Mouse (Mus musculus): ENCODE measurements around the gene Gm3159. TPM values are rescaled to one million over a fixed set of nuclear protein-coding genes. Genes with fewer than 3 reads are reported as not detected.

Gm3159 gene
- total RNA-seq (2023): not detected

GRCm38 (mm10) chr14:4397226-4397625 is at the start of gene Gm3159:
Gm3159 (plus strand) TSS chr14:4397526.

GRCm38 (mm10) chr14:4414965-4415835 is 17.9 kb downstream of the Gm3159 start, which contains the start of gene Gm3164:
Gm3164 (plus strand) TSS chr14:4415448.

GRCm38 (mm10) chr14:4430692-4431091 is 33.4 kb downstream of the Gm3159 start, which contains the start of gene Gm3173:
Gm3173 (plus strand) TSS chr14:4430992.

Other genes with a start within 250 kb of the Gm3159 start
- gene Gm3127, start 232.5 kb upstream of the Gm3159 start, total RNA-seq (2023): not detected
- gene Gm2974, start 214.9 kb upstream of the Gm3159 start, total RNA-seq (2023): not detected
- not detected for gene Gm3138, start 147.9 kb upstream of the Gm3159 start, total RNA-seq (2023)
- not detected for gene Gm3149, start 80.2 kb upstream of the Gm3159 start, total RNA-seq (2023)
- 0.70 TPM for gene 2610042L04Rik, start 62.8 kb upstream of the Gm3159 start, total RNA-seq (2023)
- gene Gm3164, start 17.9 kb downstream of the Gm3159 start, total RNA-seq (2023): not detected
- not detected for gene Gm3173, start 33.5 kb downstream of the Gm3159 start, total RNA-seq (2023)
- gene Gm3182, start 84.2 kb downstream of the Gm3159 start, total RNA-seq (2023): not detected
- not detected for gene Gm3047, start 157.9 kb downstream of the Gm3159 start, total RNA-seq (2023)
- gene Gm8159, start 234.8 kb downstream of the Gm3159 start, total RNA-seq (2023): not detected